In the genomic region with DNA sequence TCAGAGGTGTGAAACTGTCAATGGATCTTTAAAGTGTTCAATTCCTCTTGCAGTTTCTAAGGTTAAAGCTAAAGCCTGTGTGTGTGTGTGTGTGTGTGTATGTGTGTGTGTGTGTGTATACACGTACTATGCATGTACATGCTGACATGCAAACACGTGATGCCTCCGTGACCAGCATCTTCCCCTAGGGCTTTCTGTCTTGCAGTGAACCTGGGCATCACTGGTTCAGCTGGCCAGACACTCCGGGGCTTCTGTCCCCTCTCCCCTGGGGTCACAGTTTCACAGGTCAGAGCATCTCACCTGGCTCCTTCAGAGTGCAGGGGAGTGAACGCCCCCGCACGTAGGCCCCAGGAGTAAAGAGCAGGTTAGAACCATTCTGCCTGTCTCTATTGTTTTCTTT, we compare ENCODE assay signal across 11 mouse cellular contexts. TPM values are rescaled to one million over a fixed set of nuclear protein-coding genes. Genes with fewer than 3 reads are reported as not detected.
DNase-seq lines count a peak whose midpoint lies in the region; ATAC-seq lines count a peak whose summit lies in the region.
"Had no signal": no experiment of that assay in that cellular context is flagged by ENCODE, and none has a peak within 500 bp of the region (broad histone marks: within the 10 kb centered on the region; RNA-seq: fewer than 3 reads in every experiment).

No protein-coding gene starts in this region.

- peak overlapping the region; percentile 90 for H3K27ac ChIP-seq in hindbrain, embryonic 12.5 days
- no peak overlapping the region for H3K27ac ChIP-seq in liver, embryonic 16.5 days (ENCODE audit: low read length)
- H3K27ac ChIP-seq in stomach, embryonic 16.5 days (ENCODE audit: low read length): peak overlapping the region; percentile 42; the same call in 1 of the 2 replicates

- ATAC-seq in megakaryocyte, adult 5-6 weeks (ENCODE audit: poor library complexity, severe bottlenecking): no peak
- peak; percentile 13; the same call in 1 of the 2 replicates for ATAC-seq in hindbrain, embryonic 12.5 days (ENCODE audit: low FRiP score)
- no peak for ATAC-seq in liver, embryonic 16.5 days (ENCODE audit: low read depth)
- no peak for ATAC-seq in stomach, embryonic 16.5 days (ENCODE audit: insufficient read depth, low FRiP score)

- peaks cover 55% of the 10 kb centered on the region for H3K4me1 ChIP-seq in megakaryocyte, embryonic 14.5 days
- H3K4me1 ChIP-seq in hindbrain, embryonic 12.5 days: peaks cover 28% of the 10 kb centered on the region
- peaks cover 45% of the 10 kb centered on the region for H3K4me1 ChIP-seq in liver, embryonic 16.5 days (ENCODE audit: control insufficient read depth, low read depth, low read length)
- H3K4me1 ChIP-seq in stomach, embryonic 16.5 days (ENCODE audit: control insufficient read depth, insufficient read depth, low read length): peaks cover 21% of the 10 kb centered on the region

- H3K9ac ChIP-seq in hindbrain, embryonic 12.5 days: peak overlapping the region; percentile 90
- peak overlapping the region; percentile 44 for H3K9ac ChIP-seq in liver, embryonic 16.5 days (ENCODE audit: low read depth, low read length)
- H3K9ac ChIP-seq in stomach, embryonic 16.5 days (ENCODE audit: low read length): peak overlapping the region; percentile 62

- no peak for DNase-seq in adrenal gland, adult 2 months
- DNase-seq in frontal cortex, postnatal 25 days (ENCODE audit: low spot score in 2 of 2): no peak
- DNase-seq in adrenal gland, adult (ENCODE audit: inconsistent age in 2 of 2, low spot score in 1 of 2): no peak
- DNase-seq: kidney, adult 2 months had no signal

- peak overlapping the region; percentile 28 for H3K4me3 ChIP-seq in megakaryocyte, embryonic 14.5 days (replicated peaks)
- peak overlapping the region; percentile 32 for H3K4me3 ChIP-seq in hindbrain, embryonic 12.5 days
- peak overlapping the region; percentile 33 for H3K4me3 ChIP-seq in liver, embryonic 16.5 days (ENCODE audit: low read depth, low read length)
- H3K4me3 ChIP-seq in stomach, embryonic 16.5 days (replicated peaks; ENCODE audit: low read length): peak overlapping the region; percentile 21

- peaks cover 6% of the 10 kb centered on the region for H3K27me3 ChIP-seq in megakaryocyte, embryonic 14.5 days (replicated peaks)
- no peaks in the 10 kb centered on the region for H3K27me3 ChIP-seq in hindbrain, embryonic 12.5 days
- no peaks in the 10 kb centered on the region for H3K27me3 ChIP-seq in liver, embryonic 16.5 days (ENCODE audit: control insufficient read depth, insufficient read depth, low read depth, low read length)
- no peaks in the 10 kb centered on the region for H3K27me3 ChIP-seq in stomach, embryonic 16.5 days (ENCODE audit: control insufficient read depth, insufficient read depth, low read length)

- H3K9me3 ChIP-seq in megakaryocyte, embryonic 14.5 days: no peaks in the 10 kb centered on the region
- H3K9me3 ChIP-seq in hindbrain, embryonic 12.5 days (replicated peaks): no peaks in the 10 kb centered on the region
- no peaks in the 10 kb centered on the region for H3K9me3 ChIP-seq in liver, embryonic 16.5 days (replicated peaks; ENCODE audit: control insufficient read depth, low read length)
- no peaks in the 10 kb centered on the region for H3K9me3 ChIP-seq in stomach, embryonic 16.5 days (replicated peaks; ENCODE audit: control insufficient read depth, low read length)

- H3K4me2 ChIP-seq in hindbrain, embryonic 12.5 days (replicated peaks): peak overlapping the region; percentile 79
- H3K4me2 ChIP-seq in liver, embryonic 16.5 days (ENCODE audit: low read depth, low read length): peak overlapping the region; percentile 75
- H3K4me2 ChIP-seq in stomach, embryonic 16.5 days (ENCODE audit: low read depth, low read length): peak overlapping the region; percentile 56

- H3K36me3 ChIP-seq in megakaryocyte, embryonic 14.5 days (replicated peaks; ENCODE audit: low read length): peaks cover 3% of the 10 kb centered on the region
- H3K36me3 ChIP-seq in hindbrain, embryonic 12.5 days: no peaks in the 10 kb centered on the region
- H3K36me3 ChIP-seq in liver, embryonic 16.5 days (ENCODE audit: control insufficient read depth, insufficient read depth): no peaks in the 10 kb centered on the region
- no peaks in the 10 kb centered on the region for H3K36me3 ChIP-seq in stomach, embryonic 16.5 days (ENCODE audit: control insufficient read depth, insufficient read depth, low read length)

- WGBS in hindbrain, embryonic 12.5 days: 23% methylated on average over 7 of the region's 7 CpGs
- 77% methylated on average over 7 of the region's 7 CpGs for WGBS in liver, embryonic 16.5 days (ENCODE audit: insufficient replicate concordance)
- 48% methylated on average over 7 of the region's 7 CpGs for WGBS in stomach, embryonic 16.5 days

RNA-seq across cellular contexts. Expression of a gene that starts 2.0 kb away (rescaled TPM):
- 1.9 and 3.4 TPM in 2 replicates for polyA plus RNA-seq in megakaryocyte, embryonic 14.5 days (2012; ENCODE audit: insufficient read depth, low replicate concordance)
- 17.0 and 24.1 TPM in 2 replicates for total RNA-seq in megakaryocyte, adult 5-6 weeks (2015)
- 30.2 and 42.0 TPM in 2 replicates for total RNA-seq in megakaryocyte, adult 5-6 weeks (2017)
- 91.3 and 93.3 TPM in 2 replicates for polyA plus RNA-seq in hindbrain, embryonic 12.5 days (2016; fragmentation: Nextera tagmentation; extraction: Ambion mirVana)
- polyA plus RNA-seq in liver, embryonic 16.5 days (2015; fragmentation: Nextera tagmentation; extraction: Ambion mirVana): 36.8 and 38.6 TPM in 2 replicates
- polyA plus RNA-seq in stomach, embryonic 16.5 days (2015; fragmentation: Nextera tagmentation; extraction: Ambion mirVana): 89.8 and 108 TPM in 2 replicates
- 10 to 100 TPM in 1 of 2 experiments, 1 to 10 TPM in 1; 6.7 to 10.4 TPM for total RNA-seq in adrenal gland, adult 2 months (2021)
- polyA plus RNA-seq in adrenal gland, adult 2 months (2012; rRNA removed): 1.2 and 1.4 TPM in 2 replicates

RNA-seq across cellular contexts. Expression of a gene that starts 20.3 kb away (rescaled TPM):
- not detected in 2 replicates for polyA plus RNA-seq in megakaryocyte, embryonic 14.5 days (2012; ENCODE audit: insufficient read depth, low replicate concordance)
- total RNA-seq in megakaryocyte, adult 5-6 weeks (2015): not detected in 2 replicates
- not detected in 2 replicates for total RNA-seq in megakaryocyte, adult 5-6 weeks (2017)
- polyA plus RNA-seq in hindbrain, embryonic 12.5 days (2016; fragmentation: Nextera tagmentation; extraction: Ambion mirVana): not detected in 2 replicates
- not detected in 2 replicates for polyA plus RNA-seq in liver, embryonic 16.5 days (2015; fragmentation: Nextera tagmentation; extraction: Ambion mirVana)
- not detected in 2 replicates for polyA plus RNA-seq in stomach, embryonic 16.5 days (2015; fragmentation: Nextera tagmentation; extraction: Ambion mirVana)
- total RNA-seq in adrenal gland, adult 2 months (2021): not detected
- not detected in 2 replicates for polyA plus RNA-seq in adrenal gland, adult 2 months (2012; rRNA removed)
- total RNA-seq: ES-E14 had no signal
- polyA plus RNA-seq: kidney, adult 2 months; lung, embryonic 16.5 days had no signal

RNA-seq across cellular contexts. Expression of a gene that starts 36.5 kb away (rescaled TPM):
- not detected in 2 replicates for polyA plus RNA-seq in megakaryocyte, embryonic 14.5 days (2012; ENCODE audit: insufficient read depth, low replicate concordance)
- 0.04 and 0.78 TPM in 2 replicates for total RNA-seq in megakaryocyte, adult 5-6 weeks (2015)
- not detected in 2 replicates for total RNA-seq in megakaryocyte, adult 5-6 weeks (2017)
- polyA plus RNA-seq in hindbrain, embryonic 12.5 days (2016; fragmentation: Nextera tagmentation; extraction: Ambion mirVana): 0.04 TPM in 1 of 2 replicates, not detected in the other
- 0.12 TPM in 1 of 2 replicates, not detected in the other for polyA plus RNA-seq in liver, embryonic 16.5 days (2015; fragmentation: Nextera tagmentation; extraction: Ambion mirVana)
- not detected in 2 replicates for polyA plus RNA-seq in stomach, embryonic 16.5 days (2015; fragmentation: Nextera tagmentation; extraction: Ambion mirVana)
- not detected for total RNA-seq in adrenal gland, adult 2 months (2021)
- polyA plus RNA-seq in adrenal gland, adult 2 months (2012; rRNA removed): not detected in 2 replicates
- polyA plus RNA-seq: kidney, adult 2 months; lung, embryonic 16.5 days had no signal

RNA-seq across cellular contexts. Expression of a gene that starts 38.5 kb away (rescaled TPM):
- polyA plus RNA-seq in megakaryocyte, embryonic 14.5 days (2012; ENCODE audit: insufficient read depth, low replicate concordance): not detected in 2 replicates
- total RNA-seq in megakaryocyte, adult 5-6 weeks (2015): not detected in 2 replicates
- not detected in 2 replicates for total RNA-seq in megakaryocyte, adult 5-6 weeks (2017)
- polyA plus RNA-seq in hindbrain, embryonic 12.5 days (2016; fragmentation: Nextera tagmentation; extraction: Ambion mirVana): not detected in 2 replicates
- polyA plus RNA-seq in liver, embryonic 16.5 days (2015; fragmentation: Nextera tagmentation; extraction: Ambion mirVana): not detected in 2 replicates
- not detected in 2 replicates for polyA plus RNA-seq in stomach, embryonic 16.5 days (2015; fragmentation: Nextera tagmentation; extraction: Ambion mirVana)
- not detected for total RNA-seq in adrenal gland, adult 2 months (2021)
- polyA plus RNA-seq in adrenal gland, adult 2 months (2012; rRNA removed): not detected in 2 replicates
- polyA plus RNA-seq: lung, embryonic 16.5 days had no signal

RNA-seq across cellular contexts. Expression of a gene that starts 58.0 kb away (rescaled TPM):
- polyA plus RNA-seq in megakaryocyte, embryonic 14.5 days (2012; ENCODE audit: insufficient read depth, low replicate concordance): 0.04 TPM in 1 of 2 replicates, not detected in the other
- not detected in 2 replicates for total RNA-seq in megakaryocyte, adult 5-6 weeks (2015)
- total RNA-seq in megakaryocyte, adult 5-6 weeks (2017): not detected in 2 replicates
- polyA plus RNA-seq in hindbrain, embryonic 12.5 days (2016; fragmentation: Nextera tagmentation; extraction: Ambion mirVana): not detected in 2 replicates
- 0.02 TPM in 1 of 2 replicates, not detected in the other for polyA plus RNA-seq in liver, embryonic 16.5 days (2015; fragmentation: Nextera tagmentation; extraction: Ambion mirVana)
- polyA plus RNA-seq in stomach, embryonic 16.5 days (2015; fragmentation: Nextera tagmentation; extraction: Ambion mirVana): not detected in 2 replicates
- not detected for total RNA-seq in adrenal gland, adult 2 months (2021)
- not detected in 2 replicates for polyA plus RNA-seq in adrenal gland, adult 2 months (2012; rRNA removed)
- polyA plus RNA-seq: kidney, adult 2 months; lung, embryonic 16.5 days had no signal
